Mouse (Mus musculus): ENCODE results near the gene Gm49321.
A peak's percentile ranks its signal among the peaks of the same experiment; 100 is the strongest.

Gm49321 gene

DNA sequence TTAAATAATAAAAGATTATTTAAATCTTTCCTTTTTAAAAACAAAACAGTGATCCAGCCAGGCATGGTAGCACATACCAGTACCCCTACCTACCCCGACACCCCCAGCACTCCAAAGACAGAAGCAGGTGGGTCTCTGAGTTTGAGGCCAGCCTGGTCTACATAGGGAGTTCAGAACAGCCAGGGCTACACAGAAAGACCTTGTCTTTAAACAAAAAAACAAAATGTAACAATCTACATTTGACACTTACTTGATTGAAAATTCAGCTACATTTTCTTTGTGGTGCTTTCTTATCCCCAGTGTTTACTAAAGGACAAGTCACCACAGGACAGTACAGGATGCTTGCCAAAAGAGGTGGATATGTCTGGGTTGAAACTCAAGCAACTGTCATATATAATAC, at the start of gene Gm49321:
Gene Gm49321, plus strand, starts transcription at position 301 of the 400 bp plus-strand sequence.
- DNase-seq, result no peak

DNA sequence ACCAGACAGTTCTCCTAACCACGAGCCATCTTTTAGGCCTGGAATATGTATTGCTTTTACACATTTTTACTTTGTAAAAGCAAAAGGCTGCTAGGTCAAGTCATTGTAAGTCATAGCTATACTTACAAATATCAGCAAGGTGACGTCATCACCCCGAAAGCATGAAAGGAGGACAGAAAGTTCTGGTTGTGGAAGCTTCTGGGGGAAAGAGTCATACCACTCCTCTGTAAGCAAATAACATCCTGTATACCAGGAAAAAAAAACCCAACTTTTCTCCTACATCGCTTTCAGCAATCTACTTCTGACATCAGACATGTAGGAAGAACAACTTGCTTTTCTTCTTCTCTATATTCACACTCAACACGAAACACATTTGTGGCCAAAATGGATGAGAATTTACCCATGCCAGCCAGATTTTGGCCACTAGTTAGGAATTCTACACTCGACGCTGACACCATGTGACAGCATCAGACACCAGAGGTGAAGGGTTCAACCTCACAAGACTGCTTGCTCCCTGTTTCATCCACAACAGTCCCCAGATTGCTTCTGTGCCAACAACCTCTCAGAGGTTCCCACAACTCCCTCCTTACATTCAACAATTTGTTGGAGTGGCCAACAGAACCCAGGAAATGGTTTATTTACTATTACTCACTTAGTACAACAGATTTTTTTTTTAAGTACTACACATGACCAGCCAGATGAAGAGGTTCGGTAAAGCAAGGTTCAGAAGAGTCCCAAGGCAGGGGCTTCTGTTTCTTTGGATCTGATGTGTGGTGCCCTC, 49.3 kb upstream of the Gm49321 start:
- DNase-seq, result no peak

DNA sequence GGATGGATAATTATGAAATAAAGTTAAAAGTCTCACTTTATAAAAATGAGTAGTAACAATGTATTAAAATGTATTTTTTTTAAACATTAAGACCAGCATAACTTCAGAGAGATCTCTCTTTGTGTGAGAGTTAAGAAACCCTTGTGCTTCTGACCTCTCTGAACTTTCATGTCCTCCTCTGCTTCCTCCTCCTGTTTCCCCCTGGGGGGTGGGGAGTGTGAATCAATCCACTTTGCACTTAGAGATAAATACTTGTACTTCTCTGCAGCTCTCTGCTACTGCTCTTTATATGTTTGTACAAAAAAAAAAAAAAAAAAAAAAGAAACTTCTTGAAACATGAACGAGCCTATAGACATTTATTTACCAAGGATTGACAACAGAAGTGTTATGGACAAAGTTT, 47.9 kb upstream of the Gm49321 start:
- DNase-seq, result no peak

DNA sequence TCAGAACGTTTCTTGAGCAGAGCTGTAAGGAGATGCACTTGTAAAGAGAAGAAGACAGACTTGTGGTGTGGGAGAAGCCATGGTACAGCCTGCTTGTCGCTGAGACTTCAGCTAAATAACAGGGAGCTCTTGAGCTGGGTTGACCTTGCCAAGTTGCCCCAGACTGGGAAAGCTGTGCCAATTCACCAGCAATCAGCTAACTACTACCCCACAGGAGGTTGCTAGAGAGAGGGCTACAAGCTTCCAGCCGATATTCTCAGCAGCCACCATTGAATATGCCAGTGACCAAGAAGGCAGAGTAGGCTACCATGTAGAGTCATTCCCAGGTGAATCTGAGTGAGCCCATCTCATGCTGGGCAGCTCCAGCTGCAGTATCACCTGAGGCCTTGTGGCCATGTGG, 47.4 kb upstream of the Gm49321 start:
- DNase-seq, result no peak

DNA sequence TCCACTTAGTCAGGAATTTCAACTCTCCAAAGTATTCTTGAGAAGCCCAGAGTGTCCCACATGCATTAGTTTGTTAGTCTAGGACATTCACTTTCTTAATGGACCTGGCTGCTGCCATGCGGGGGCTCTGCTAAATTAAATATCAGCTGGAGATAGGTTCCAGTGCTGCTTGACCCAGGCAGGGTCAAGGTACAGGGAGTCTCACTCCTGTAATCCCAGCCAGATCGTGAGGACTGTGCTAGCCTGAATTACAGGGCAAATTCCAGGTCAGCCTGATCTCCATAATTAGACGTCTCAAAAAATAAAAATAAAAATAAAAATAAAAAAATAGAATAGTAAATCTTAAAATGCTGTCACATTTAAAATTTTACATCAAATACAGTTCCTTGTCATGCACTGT, 44.8 kb upstream of the Gm49321 start:
- no peak for DNase-seq

DNA sequence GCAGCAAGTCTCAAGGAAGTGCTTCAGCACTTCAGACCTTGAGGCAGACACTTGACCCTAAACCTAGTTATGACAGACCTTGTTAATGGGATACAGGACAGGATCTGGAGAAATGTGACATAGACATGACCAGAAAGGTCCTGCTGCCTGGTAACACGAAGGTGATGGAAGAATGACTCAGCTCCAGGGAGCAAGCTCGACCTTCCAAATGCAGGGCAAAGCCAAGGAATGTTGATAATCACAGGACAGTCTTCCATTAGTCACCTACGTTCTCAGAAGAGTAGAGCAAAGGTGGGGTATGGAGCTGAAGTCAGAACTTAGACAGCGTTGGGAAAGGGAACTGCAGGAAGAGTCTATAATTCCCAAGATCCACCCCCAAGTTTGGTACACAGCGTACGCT, 42.6 kb upstream of the Gm49321 start:
- DNase-seq, result no peak

DNA sequence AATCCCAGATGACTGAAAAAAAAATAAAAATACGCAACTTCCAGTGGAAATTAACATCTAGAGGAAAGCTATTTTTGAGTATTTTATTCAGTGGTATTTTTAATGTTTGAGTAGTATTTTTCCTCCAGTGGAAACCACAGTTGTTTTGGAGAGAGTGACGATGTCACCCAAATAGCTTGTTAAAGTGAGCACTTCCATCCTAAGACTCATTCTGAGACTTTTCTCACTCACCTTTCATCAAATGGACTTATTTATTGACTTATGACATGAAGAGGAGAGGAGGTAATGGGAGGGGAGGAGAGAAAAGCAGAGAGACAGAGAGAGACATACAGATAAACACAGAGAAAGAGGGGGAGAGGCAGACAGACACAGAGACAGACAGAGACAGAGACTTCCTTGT, 41.8 kb upstream of the Gm49321 start:
- DNase-seq, result no peak

DNA sequence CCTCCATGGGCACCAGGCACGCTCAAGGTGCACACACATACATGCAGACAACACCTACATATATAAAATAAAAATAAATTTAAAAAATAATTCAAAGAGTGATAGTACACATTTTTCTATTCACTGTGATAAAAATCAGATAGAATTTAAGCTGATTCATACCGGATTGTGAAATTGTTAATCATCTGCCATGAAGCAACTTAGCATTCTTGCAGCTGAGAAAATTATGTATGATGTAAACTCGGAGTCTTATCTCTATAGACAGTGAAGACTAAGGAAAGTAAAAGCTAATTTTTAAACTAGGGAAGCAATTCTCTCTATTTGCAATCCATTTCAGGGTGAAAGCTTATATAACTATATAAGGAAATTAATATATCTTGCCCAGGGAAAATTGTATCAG, 41.0 kb upstream of the Gm49321 start:
- DNase-seq, result no peak

DNA sequence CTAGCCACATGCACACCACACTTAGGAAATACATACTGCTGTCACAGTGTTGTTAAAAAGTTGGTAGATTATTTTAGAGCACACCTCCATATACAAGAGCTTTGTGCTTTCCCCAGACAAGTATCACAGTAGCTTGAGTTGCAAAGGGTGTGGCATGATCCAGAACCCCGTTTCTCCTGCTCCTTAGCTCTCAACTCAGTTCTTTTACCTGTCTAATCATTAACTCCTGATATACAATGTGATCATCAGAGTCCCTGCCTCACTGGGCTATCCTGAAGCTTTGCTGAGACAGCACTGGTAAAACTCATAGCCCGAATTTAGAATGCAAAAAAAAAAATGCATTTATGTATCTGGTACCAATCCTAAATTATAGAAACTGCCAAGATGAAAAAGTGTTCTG, 39.2 kb upstream of the Gm49321 start:
- no peak for DNase-seq

DNA sequence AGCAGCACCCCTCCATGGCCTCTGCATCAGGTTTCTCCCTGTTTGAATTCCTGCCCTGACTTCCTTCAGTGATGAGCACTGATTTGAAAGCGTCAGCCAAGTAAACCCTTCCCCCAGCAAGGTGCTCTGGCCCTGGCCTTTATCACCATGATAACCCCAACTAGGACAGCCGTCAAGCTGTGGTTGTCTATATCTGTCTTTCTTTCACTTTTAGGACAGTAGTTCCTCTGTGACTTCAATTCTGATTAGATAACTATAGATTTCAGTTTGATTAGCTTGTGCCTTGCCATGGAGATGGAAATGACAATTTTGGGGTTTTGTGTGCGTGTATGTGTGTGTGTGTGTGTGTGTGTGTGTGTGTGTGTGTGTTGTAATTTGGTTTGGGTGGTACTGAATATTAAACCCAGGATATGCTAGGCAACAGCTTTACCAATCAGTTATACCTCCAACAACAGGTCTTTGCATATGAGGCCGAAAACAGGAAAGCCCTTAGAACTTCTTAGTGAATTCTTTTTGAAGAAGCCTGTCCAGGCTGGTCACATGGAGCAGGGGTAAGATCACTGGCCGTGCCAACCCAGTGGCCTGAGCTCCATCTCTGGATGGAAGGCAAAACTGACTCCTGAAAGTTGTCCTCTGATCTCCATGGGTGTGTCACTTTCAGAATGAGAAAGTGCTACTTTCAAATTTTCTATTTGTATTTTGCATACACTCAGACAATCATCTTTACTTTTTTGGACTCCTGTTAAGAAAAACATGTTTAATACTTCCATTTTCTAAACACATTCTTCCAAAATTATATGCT, 33.1 kb upstream of the Gm49321 start:
- DNase-seq, result no peak

DNA sequence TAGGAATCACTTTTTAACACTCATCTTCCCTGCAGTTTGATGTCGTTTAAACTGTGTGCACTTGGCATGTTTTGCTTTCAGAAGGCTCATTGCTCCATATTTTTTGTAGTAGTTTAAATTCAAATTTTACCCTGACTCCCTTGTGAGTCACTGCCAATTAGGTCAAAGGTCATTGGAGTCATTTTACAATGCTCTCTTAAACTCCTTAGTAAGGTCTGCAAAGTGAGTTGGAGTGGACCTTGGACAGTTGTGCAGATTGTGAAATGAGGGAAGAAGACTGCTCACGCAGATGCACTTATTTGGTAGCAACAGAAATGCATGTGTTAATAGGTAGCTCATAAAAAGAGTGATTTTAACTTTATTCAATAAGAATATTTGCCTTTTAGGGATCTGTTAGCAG, 32.4 kb upstream of the Gm49321 start:
- DNase-seq, result no peak

DNA sequence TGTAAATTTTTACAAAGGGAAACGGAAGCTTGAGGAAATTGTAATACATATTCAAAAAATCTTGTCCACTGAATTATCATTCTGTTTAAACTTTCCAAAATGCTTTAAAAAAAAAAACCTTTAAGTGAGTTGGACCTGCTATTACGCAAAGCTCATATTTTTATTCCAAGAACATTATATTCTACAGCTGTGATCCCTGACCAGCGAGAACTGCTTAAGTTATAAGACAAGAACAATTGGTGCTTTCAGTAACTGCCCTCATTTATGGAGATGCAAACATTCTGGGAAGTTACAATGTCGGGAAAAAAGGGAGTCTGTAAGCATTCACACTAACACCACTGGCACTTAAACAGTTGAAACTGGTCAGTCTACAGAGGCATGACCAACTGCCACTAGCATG, 31.9 kb upstream of the Gm49321 start:
- DNase-seq, result no peak

DNA sequence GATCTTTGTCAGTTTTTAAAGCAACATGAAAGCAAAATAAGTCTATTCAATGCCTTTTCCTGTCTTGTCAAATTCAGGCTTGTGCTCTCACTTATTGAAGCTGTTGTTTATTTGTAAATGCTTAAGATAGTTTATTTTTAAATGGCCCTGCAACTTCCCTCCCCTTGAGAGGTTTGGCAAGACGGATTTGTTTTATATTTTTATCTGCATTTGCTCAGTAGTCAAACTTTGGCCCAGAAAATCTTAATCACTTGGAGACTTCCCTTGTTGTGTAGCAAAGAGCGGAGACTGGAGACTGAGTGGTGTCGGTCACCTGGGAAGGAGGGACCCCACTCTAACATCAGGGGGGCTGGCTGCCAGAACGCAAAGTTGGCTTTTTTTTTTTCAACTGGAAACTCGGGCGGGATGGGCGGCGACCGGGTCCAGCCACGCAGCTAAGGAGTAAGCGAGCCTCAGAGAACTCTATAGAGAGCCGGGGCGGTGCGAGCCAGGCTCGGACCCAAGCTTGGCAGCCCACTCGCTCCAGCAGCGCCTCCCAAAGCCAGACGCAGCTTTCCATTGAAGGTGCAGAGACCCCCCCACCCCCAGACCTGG, 30.3 kb upstream of the Gm49321 start:
- DNase-seq, result no peak

DNA sequence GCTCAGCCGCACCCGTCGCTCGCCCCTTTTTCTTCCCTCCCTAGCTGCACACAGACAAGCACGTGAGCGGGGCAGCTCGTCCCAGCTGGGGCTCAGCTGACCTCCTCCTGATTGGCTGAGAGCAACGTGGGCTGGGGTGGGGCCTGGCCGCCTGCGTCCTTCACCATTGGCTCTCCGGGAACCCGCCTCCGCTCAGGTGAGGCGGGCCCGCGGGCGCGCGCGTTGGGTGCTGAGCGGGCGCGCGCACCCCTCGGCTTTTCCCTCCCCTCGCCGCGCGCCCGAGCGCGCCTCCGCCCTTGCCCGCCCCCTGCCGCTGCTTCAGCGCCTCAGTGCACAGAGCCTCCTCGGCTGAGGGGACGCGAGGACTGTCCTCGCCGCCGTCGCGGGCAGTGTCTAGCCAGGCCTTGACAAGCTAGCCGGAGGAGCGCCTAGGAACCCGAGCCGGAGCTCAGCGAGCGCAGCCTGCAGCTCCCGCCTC, 29.7 kb upstream of the Gm49321 start:
- peak; percentile 97 for DNase-seq

DNA sequence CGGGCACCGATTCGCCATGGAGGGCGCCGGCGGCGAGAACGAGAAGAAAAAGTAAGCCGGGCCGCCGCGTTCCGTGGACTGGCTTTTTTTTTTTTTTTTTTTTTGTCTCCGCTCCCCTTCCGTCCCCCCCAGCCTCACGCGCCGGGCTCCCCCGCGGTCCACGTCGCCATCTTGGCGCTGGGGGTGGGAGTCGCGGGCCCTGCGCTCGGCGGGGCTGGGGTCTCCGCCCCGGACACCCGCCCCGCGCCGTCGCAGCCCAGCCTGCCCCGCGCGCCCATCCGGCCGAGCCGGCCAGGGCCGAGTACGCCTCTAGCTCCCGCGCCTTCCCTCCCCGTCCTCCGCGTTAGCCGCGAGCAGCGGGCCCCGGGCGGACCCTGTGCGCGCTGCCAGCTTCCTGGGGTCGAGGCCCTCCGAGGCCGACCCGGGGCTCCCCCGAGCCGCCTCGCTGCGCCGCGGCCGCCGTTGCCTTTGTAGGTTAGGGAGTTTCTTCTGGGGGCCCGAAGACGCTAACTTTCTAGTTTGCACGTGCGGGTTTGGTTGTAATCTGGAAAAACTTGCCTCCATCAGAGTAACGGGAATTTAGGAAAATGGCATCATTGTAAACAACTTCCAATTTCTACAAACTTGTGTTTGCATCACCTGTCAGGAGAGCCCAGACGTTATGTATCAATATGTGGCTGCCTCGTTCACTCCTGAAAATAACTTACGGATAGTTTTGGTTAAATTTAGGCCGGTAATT, 29.0 kb upstream of the Gm49321 start:
- DNase-seq, result peak; percentile 51

DNA sequence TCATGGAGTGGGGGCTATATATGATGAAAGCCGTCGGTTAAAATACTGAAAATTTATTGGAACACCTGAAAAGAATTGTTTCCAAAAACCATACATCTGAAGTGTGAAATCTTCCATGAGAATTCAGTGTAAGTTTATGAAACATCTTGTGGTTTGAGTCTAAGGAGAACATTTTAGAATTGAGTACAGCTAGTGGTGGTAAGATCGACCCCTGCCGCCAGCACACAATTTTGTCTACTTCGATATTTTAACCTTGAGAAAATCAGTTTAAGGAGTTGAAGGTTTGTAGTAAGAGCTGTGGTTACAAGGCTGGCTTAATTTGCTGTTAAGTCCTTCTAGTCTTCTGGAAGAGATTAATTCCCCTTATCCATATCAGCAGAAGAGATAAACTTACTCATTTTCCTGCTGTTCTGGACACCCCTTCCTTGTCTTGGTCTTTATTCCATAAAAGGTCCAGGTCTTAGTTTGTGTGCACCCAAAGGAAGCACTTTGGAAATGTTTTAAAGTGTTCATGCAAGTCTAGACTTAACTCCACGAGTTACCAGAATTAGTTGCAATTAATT, 28.4 kb upstream of the Gm49321 start:
- DNase-seq, result no peak

DNA sequence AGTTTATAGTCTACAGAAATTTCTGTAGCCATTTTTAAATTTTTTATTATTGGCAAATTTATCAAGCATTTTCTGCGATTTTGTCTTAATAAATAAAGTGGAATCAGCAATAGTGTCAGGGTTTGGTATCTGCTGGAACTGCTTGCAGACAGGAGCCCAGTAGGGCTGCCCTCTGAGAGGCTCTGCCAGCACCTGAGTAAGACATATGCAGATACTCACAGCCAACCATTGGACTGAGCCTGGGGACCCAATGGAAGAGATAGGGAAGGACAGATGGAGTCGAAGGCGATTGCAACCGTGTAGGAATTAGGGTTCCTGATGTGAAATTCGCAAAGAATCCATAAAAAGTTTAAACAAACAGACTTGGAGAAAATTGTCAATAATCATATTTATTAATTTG, 19.0 kb upstream of the Gm49321 start:
- no peak for DNase-seq

DNA sequence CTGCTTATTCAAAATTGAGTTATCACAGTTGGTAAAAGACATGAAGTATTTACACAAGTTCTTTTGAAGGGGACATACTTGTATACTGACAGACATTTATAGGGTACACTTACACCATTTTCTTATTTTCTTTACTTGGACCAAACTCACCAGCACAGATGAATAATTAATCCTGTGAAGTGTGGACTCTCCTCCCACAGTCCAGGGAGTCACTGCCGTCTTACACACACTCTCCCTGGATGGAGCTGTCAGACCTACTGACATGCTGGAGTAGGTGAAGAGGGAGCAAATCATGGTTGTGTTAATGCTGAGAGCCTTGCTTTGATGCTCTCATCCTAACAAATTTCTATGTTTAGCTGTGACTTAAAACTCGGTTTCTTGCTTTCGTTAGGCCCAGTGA, 7.2 kb upstream of the Gm49321 start:
- no peak for DNase-seq

DNA sequence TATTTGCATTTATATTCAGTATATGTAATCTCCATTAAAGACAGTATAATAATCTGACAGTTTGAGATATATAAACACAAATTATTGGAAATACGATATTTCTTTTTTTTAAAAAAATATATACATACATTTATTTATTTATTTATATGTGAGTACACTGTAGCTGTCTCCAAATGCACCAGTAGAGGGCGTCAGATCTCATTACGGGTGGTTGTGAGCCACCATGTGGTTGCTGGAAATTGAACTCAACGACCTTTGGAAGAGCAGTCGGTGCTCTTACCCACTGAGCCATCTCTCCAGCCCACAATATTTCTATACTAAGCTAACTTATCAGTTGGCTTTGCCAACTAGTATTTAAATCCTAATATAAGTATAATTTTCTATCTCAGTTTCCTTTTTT, 6.2 kb upstream of the Gm49321 start:
- DNase-seq, result peak; percentile 13

DNA sequence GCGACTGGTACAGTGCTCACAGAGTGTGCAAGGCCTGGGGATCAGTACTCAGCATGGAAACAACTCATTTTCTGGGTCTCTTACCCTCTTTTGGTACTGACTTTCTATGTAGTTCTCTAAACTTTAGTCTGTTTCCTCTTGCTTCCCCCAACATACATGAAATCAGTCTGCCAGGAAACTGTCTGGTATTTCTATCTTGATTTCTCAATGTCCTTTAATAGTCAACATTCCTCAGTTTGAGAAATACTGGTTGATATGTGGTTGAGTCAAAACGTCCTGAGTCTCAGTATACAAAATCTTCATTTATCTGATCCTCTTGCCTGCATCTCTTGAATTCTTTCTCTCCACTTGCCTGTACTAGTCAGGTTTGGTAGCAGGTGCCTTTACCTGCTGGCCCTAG, 2.9 kb upstream of the Gm49321 start:
- DNase-seq, result no peak

DNA sequence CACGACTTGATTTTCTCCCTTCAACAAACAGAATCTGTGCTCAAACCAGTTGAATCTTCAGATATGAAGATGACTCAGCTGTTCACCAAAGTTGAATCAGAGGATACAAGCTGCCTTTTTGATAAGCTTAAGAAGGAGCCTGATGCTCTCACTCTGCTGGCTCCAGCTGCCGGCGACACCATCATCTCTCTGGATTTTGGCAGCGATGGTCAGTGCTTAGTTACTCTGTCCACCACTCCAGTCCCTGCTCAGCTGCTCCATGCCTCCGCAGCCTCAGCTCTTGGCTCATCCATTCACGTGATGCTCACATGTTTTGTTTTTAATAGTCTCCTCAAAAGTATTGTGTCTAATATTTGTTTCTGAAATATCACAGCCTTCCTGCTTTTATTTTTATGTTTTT, 2.1 kb downstream of the Gm49321 start:
- DNase-seq, result no peak

DNA sequence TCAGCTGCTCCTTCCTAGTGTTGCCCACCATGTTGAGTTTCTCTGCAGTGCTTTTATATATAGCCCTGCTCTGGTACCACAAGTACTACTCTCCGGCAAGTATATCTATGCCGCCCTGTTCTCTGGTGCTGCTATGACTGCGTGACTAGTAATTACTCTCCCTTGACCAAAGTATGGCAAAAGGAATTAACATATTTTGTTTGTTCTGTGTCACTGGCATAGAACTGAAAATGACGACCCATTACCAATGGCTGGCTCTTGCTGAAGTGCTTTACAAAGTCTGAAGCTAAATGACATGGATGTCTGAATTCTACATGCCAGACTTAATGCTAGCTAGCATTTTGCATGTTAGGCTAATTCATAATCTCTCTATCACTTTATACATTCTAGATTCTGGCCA, 11.0 kb downstream of the Gm49321 start:
- DNase-seq, result no peak
